Mouse (Mus musculus) lung, postnatal 25 days (tissue): ENCODE data around the gene Gimap3.

Source experiments
- DNase-seq: peaks from one replicate; pipeline ENCODE4 v3.0.0; 2022; ENCODE audit warnings: low spot score

The Gimap3 gene

GRCm38 (mm10) chr6:48770696-48771095 lies at the start of gene Gimap3:
Gene Gimap3, minus strand, starts transcription at chr6:48770851.
- DNase-seq, result peak; percentile 18

GRCm38 (mm10) chr6:48817815-48818214 lies 47.2 kb upstream of the Gimap3 start:
- DNase-seq, result peak; percentile 81

- no peak for DNase-seq
These were observed 44.4 kb upstream of the Gimap3 start for GRCm38 (mm10) chr6:48815013-48815412.

- DNase-seq, result no peak
These were observed 39.0 kb upstream of the Gimap3 start for GRCm38 (mm10) chr6:48809494-48810219.

GRCm38 (mm10) chr6:48806746-48807145 lies 36.1 kb upstream of the Gimap3 start:
- no peak for DNase-seq

GRCm38 (mm10) chr6:48804346-48804745 lies 33.7 kb upstream of the Gimap3 start:
- DNase-seq, result no peak

DNA sequence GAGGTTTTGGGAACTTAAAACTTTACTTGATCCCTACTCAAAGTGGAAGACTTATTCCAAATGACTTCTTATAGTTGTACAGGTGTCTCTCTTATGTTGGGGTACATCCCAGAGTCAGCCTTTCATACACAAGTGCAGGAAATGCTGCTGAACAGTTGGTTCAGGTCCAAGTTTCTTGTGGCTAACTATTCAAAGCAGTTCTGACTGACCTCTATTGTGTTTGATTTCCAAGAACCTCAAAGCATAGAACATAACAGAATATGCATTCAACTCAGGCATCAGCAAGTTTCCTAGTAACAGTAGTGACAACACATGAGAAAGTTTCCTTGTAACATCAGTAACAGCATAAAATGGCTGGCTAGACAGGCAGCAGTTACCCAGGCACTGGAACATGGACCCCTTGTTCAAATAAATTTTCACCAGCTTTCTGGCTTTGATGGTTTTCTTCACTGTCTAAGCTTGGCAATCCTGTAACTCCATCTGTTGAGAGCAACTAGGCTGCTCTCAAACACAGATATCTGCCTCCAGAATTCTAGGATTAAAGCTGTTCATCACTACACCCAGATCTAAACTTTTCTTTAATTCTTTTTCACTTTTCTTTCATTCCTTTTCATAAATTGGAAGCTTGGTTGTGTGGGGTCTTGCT lies 32.9 kb upstream of the Gimap3 start:
- DNase-seq, result no peak

GRCm38 (mm10) chr6:48801897-48802296 lies 31.2 kb upstream of the Gimap3 start:
- no peak for DNase-seq

GRCm38 (mm10) chr6:48787867-48788266 lies 17.2 kb upstream of the Gimap3 start:
- no peak for DNase-seq

DNA sequence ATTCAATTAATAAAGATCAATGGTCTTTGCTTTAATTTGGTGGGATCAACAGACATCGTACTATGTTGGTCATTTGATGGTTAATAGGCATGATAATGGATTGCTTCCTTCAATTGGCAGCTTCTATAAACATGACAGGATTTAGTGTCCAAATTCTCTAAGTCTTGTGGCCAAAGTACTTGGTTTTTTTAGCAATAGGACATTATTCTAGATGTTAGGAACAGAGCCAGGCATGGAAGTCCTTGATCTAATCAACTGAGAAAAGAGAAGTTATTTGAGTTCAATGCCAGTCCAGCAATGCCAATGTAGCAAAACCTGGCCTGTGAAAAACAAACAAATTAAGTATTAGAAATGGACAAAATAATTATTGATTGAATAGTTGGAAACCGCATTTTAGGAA lies 14.9 kb upstream of the Gimap3 start:
- DNase-seq, result no peak

- DNase-seq, result peak; percentile 35
These were observed 14.5 kb upstream of the Gimap3 start for GRCm38 (mm10) chr6:48785189-48785588.

DNA sequence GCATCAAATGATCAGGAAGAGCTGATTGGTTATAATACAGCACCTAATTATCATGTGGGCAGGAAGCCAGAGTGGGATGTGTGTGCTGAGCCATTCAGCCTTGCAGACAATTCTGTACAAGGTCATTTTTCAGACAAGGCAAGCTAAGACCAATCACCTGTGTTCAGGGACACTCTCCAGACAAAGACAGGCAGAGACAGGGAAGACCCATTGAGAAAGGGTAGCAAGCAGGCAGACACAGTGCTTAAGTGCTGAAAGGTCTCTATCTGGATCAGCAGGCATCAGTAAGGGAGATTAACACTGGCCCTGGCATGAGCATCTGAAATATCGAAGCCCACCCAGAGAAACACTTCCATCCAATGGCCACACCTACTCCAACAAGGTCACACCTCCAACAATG lies 13.8 kb upstream of the Gimap3 start:
- DNase-seq, result no peak

DNA sequence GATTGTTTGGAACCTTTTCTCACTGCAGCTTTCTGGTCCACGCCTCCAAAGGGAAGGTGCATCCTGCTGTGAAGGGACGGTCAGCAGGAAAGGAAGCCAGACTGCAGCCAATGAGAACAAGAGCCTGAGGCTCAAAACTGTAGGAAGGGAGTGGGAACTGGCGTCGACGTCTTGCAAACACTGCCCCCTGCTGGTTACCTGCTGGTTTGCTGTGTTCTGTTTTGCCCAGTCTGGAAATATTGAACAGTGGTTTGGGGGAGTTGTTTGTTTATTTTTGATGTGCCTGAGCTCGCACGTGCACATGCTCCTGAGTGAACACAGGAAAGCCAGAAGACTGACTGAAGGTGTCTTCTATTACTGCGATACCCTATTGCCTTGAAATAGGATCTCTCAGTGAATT lies 1.4 kb upstream of the Gimap3 start:
- DNase-seq, result peak; percentile 83

DNA sequence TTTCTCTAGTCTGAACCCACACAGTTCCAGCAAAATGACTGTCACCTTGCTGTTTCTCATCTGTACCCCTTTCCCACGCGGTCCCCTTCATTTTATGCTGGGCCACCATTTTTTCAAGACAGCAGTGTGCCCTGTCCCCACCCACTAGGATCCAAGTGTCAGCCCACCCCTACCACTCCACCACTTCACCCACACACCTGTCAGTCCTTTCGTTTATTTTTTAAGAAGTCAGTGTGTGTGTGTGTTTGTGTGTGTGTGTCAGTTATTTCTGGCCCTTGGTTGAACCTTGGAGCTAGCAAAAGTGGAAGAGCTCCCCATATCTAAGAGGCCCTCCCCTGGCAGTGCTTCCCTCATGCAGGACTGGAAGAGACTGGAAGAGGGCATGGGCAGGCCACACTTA lies 1.7 kb downstream of the Gimap3 start:
- DNase-seq, result no peak

GRCm38 (mm10) chr6:48768178-48768869 lies 2.3 kb downstream of the Gimap3 start:
- DNase-seq, result peak; percentile 38

DNA sequence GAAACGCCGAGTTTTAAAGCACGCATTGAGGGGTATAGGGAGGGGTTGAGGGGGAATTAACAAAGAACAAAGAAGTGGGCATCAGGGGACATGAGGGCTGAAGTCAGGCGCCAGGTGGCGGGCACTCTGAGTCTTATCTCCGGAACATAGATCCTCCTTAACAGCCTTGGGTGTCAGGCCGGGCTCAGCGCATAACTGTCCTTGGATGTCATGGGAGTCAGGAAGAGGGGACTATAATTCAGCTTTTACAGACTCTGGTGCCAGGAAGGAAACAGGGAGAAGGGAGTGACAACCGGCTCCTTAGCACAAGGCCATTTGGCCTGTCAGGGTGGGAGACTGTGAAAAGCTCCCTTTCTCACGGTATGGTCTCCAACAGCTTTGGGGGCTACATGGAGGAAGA lies 6.2 kb downstream of the Gimap3 start:
- DNase-seq, result no peak

DNA sequence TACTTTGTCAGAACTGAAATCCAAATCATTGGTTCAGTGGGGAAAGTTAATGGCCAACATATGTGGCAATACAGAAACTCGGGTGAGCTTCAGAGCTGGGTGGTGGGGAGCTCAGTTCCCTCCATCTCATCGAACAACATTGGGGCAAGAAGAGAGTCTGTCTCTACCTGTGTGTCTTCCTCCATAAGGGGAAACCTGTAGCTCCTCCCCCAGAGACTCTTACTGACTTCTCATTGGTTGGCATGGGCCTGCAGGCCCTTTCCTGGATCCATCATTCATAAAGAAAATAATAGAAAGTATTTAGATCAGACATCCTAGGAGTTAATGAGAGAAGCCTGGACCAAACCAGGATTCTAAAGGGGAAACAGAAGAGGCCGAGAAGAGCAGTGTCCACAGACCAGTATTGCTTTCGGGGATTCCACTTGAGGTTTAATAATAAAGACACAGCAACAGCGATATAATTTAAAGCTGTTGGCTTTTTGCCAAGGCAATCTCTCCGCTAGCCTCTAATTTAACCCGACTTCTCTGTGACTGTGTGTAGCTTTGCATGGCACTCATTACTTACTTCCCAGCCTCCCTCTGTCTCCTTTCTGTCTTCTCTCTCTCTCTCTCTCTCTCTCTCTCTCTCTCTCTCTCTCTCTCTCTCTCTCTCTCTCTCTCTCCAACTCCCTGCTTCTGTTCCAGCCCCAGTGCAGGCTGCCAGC lies 6.9 kb downstream of the Gimap3 start:
- DNase-seq, result no peak

DNA sequence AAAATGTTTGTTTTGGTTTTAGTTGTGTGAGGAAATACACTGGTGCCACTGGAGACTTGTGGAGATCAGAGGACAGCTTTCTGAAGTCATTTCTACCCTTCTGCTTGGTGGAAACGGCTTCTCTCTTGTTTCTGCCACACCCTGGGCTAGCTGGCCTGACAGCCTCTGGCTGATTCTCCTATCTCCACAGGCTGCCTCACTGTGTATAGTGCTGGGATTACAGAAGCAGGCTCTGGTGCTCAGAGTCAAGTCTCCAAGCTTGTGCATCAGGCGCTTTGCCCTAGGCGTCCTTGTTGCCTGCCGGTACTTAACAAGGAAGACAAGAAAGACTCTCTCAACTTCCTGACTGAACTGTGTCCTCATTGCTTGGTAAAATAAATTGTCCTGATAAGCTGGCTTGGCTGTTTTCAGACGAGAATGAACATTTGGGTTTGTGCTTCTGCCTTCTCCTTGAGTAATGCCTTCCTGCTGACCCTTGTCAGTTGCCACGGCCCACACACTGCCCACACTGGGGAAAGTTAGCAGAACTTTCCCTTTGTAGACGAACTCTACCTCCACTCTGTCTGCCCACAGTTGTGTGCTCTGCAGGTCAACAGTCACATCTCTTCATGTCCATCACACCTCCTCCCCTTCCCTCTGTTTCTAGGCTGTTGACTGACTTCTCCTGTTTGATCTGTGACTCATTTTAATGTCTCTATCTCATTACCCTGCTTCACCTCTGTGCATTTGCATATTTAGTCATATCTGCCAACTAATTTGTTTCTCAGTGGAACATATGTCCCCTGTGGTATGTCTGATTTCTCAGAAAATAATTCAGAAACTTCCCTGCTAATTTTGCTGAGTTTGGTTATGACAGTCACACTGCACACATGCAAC lies 23.3 kb downstream of the Gimap3 start:
- DNase-seq, result no peak

GRCm38 (mm10) chr6:48745959-48746889 lies 24.4 kb downstream of the Gimap3 start, which contains the start of gene Gimap5:
Gene Gimap5, plus strand, starts transcription at chr6:48746197.
- DNase-seq, result peak; percentile 85

GRCm38 (mm10) chr6:48745490-48745889 lies 25.2 kb downstream of the Gimap3 start:
- DNase-seq, result no peak
